Mouse (Mus musculus): Measurements from ENCODE around the gene Klra3. TPM values are rescaled to one million over a fixed set of nuclear protein-coding genes. Genes with fewer than 3 reads are reported as not detected.
"Not testable (repeated sequence)": the region's sequence is repeated elsewhere in the genome, so short reads cannot be mapped to it uniquely, and the experiment has no call there.

Klra3 gene
- not detected for total RNA-seq (2022)

GRCm38 (mm10) chr6:130337411-130337810 lies at the start of gene Klra3:
Gene Klra3 (minus strand): TSS chr6:130337574.
- no peak for DNase-seq

- no peak for DNase-seq
These were observed 49.4 kb upstream of the Klra3 start, which contains the start of gene Klra1 for GRCm38 (mm10) chr6:130386750-130387149. Gene Klra1 (minus strand): TSS chr6:130386874.

- DNase-seq, result no peak
These were observed 48.4 kb upstream of the Klra3 start for GRCm38 (mm10) chr6:130385803-130386202.

GRCm38 (mm10) chr6:130382375-130382774 lies 45.0 kb upstream of the Klra3 start:
- DNase-seq, result no peak

- DNase-seq, result not testable (repeated sequence)
These were observed 8.0 kb upstream of the Klra3 start for GRCm38 (mm10) chr6:130345381-130345780.

GRCm38 (mm10) chr6:130341973-130342372 lies 4.6 kb upstream of the Klra3 start:
- DNase-seq, result not testable (repeated sequence)

- DNase-seq, result no peak
These were observed 49.3 kb downstream of the Klra3 start for GRCm38 (mm10) chr6:130287984-130288649.

- not testable (repeated sequence) for DNase-seq
These were observed 55.5 kb downstream of the Klra3 start, which contains the start of gene Klra10 for GRCm38 (mm10) chr6:130281828-130282227. Gene Klra10 (minus strand): TSS chr6:130281928.

Other genes with a start within 250 kb of the Klra3 start
- gene Klra8, start 207.7 kb downstream of the Klra3 start, total RNA-seq (2022), result under 1 TPM in 3 of 4 experiments, not detected in 1; 0.29 to 0.49 (median 0.32) TPM
- under 1 TPM; 0.21 to 0.54 (median 0.30) TPM for gene Klra9, start 144.5 kb downstream of the Klra3 start, total RNA-seq (2022)
- gene Klra7, start 104.3 kb downstream of the Klra3 start, total RNA-seq (2022), result under 1 TPM in 1 of 4 experiments, not detected in 3; 0.32 TPM
- under 1 TPM in 2 of 4 experiments, not detected in 2; 0.41 to 0.48 TPM for gene Klra10, start 55.6 kb downstream of the Klra3 start, total RNA-seq (2022)
- under 1 TPM in 1 of 4 experiments, not detected in 3; 0.41 TPM for gene Klra1, start 49.3 kb upstream of the Klra3 start, total RNA-seq (2022)

All from adrenal gland, adult 8-10 months (tissue).